Mouse (Mus musculus) left cerebral cortex, adult 18-20 months (tissue): Measurements from ENCODE around the gene Prtn3. TPM values are rescaled to one million over a fixed set of nuclear protein-coding genes. Genes with fewer than 3 reads are reported as not detected.
A peak's percentile ranks its signal among the peaks of the same experiment; 100 is the strongest.
"Not testable (repeated sequence)": the region's sequence is repeated elsewhere in the genome, so short reads cannot be mapped to it uniquely, and the experiment has no call there.

Experiments used
- DNase-seq, 2 experiments: peaks; one replicate each; pipeline ENCODE4 v3.0.0; 2021 to 2022; ENCODE audit warnings: low spot score in 2 of 2, mixed read lengths in 1 of 2
- total RNA-seq, 2 experiments: library from RNA; stranded (reverse); gene quantifications; 2 replicates each; pipeline ENCODE4 v1.2.3; 2021

Gene Prtn3
- total RNA-seq, 2 experiments from 2014 or later = 2.2 to 2.3 TPM

GRCm38 (mm10) chr10:79873313-79873712, 963 bp upstream of the Prtn3 start:
- DNase-seq = no peak

- DNase-seq = no peak
Observed at GRCm38 (mm10) chr10:79873715-79874289, 474 bp upstream of the Prtn3 start.

- no peak for DNase-seq
Observed at GRCm38 (mm10) chr10:79877174-79877573, 2.9 kb downstream of the Prtn3 start.

GRCm38 (mm10) chr10:79877757-79878156, 3.5 kb downstream of the Prtn3 start:
- no peak for DNase-seq

GRCm38 (mm10) chr10:79879527-79879926, 5.3 kb downstream of the Prtn3 start:
- DNase-seq = no peak

GRCm38 (mm10) chr10:79880721-79881120, 6.4 kb downstream of the Prtn3 start:
- no peak for DNase-seq

- DNase-seq = no peak
Observed at GRCm38 (mm10) chr10:79881981-79882380, 7.7 kb downstream of the Prtn3 start.

GRCm38 (mm10) chr10:79883297-79884084, 9.2 kb downstream of the Prtn3 start:
- peak; percentile 79 to 87 for DNase-seq

GRCm38 (mm10) chr10:79884446-79884845, 10.2 kb downstream of the Prtn3 start:
- no peak for DNase-seq

- DNase-seq = not testable (repeated sequence)
Observed at GRCm38 (mm10) chr10:79884938-79885337, 10.7 kb downstream of the Prtn3 start.

- DNase-seq = no peak
Observed at GRCm38 (mm10) chr10:79886054-79886453, 11.8 kb downstream of the Prtn3 start, which contains the start of gene Elane. Elane (plus strand) TSS chr10:79886247.

GRCm38 (mm10) chr10:79886611-79887010, 12.3 kb downstream of the Prtn3 start:
- DNase-seq = no peak

GRCm38 (mm10) chr10:79889386-79889785, 15.1 kb downstream of the Prtn3 start:
- no peak for DNase-seq

GRCm38 (mm10) chr10:79890670-79891069, 16.4 kb downstream of the Prtn3 start, which contains the start of gene Cfd:
Cfd (plus strand) TSS chr10:79890853.
- DNase-seq = no peak

GRCm38 (mm10) chr10:79892451-79893118, 18.3 kb downstream of the Prtn3 start:
- DNase-seq = peak; percentile 78 to 85

- DNase-seq = no peak
Observed at GRCm38 (mm10) chr10:79896306-79896705, 22.0 kb downstream of the Prtn3 start.

GRCm38 (mm10) chr10:79896814-79897213, 22.5 kb downstream of the Prtn3 start:
- DNase-seq = no peak

- DNase-seq = no peak
Observed at GRCm38 (mm10) chr10:79897316-79898245, 23.3 kb downstream of the Prtn3 start.

- DNase-seq = peak; percentile 82 to 91
Observed at GRCm38 (mm10) chr10:79900951-79901410, 26.7 kb downstream of the Prtn3 start.

GRCm38 (mm10) chr10:79906712-79907111, 32.4 kb downstream of the Prtn3 start:
- DNase-seq = no peak

GRCm38 (mm10) chr10:79907415-79907814, 33.1 kb downstream of the Prtn3 start:
- DNase-seq = no peak
